Mouse (Mus musculus) heart, embryonic 16.5 days (tissue): ENCODE results near the gene Rps4x. TPM values are rescaled to one million over a fixed set of nuclear protein-coding genes. Genes with fewer than 3 reads are reported as not detected.

Source experiments
- ATAC-seq: fragments of 200-750 bp; cut with Nextera tagmentation; replicated peaks from 2 replicates; pipeline ENCODE4 v1.8.0; 2017; ENCODE audit warnings: moderate number of reproducible peaks; ENCODE audit not compliant: insufficient read depth, low FRiP score; ENCODE audit errors: extremely low read depth
- H3K27ac ChIP-seq: fragments of 300-500 bp; sonication (generic); 2 replicates; pipeline ENCODE4 v1.5.1; 2014; ENCODE audit warnings: mild to moderate bottlenecking, low read length, control low read depth, moderate library complexity
- H3K27me3 ChIP-seq: fragments of 300-500 bp; sonication (generic); 2 replicates; pipeline ENCODE4 v1.6.1; 2014; ENCODE audit warnings: low read length, mixed read lengths; ENCODE audit not compliant: control insufficient read depth, insufficient read depth
- H3K36me3 ChIP-seq: fragments of 300-500 bp; sonication (generic); 2 replicates; pipeline ENCODE4 v1.6.1; 2014; ENCODE audit not compliant: control insufficient read depth, insufficient read depth
- H3K4me1 ChIP-seq: fragments of 300-500 bp; sonication (generic); 2 replicates; pipeline ENCODE4 v1.6.1; 2014; ENCODE audit warnings: low read length, mixed read lengths; ENCODE audit not compliant: control insufficient read depth, insufficient read depth
- H3K4me2 ChIP-seq: fragments of 300-500 bp; sonication (generic); 2 replicates; pipeline ENCODE4 v1.6.1; 2014; ENCODE audit warnings: low read depth, mild to moderate bottlenecking, control low read depth, low read length
- H3K4me3 ChIP-seq: fragments of 300-500 bp; sonication (generic); 2 replicates; pipeline ENCODE4 v1.5.1; 2014; ENCODE audit warnings: mild to moderate bottlenecking, control low read depth, low read length
- H3K9ac ChIP-seq: fragments of 300-500 bp; sonication (generic); 2 replicates; pipeline ENCODE4 v1.6.1; 2014; ENCODE audit warnings: low read length, control low read depth
- H3K9me3 ChIP-seq: fragments of 300-500 bp; sonication (generic); replicated peaks from 2 replicates; pipeline ENCODE4 v1.6.1; 2016; ENCODE audit warnings: low read length; ENCODE audit not compliant: control insufficient read depth
- WGBS: fragments of 180-500 bp; shearing (Covaris S2); extraction: QIAGEN DNeasy Blood & Tissue Kit; methylation state at CpG from one replicate; pipeline ENCODE4 v1.1.7; 2014; 5-methylcytosine and 5-hydroxymethylcytosine counted together
- polyA plus RNA-seq: library from polyadenylated mRNA; unstranded; fragments of >200 nt; fragmentation: Nextera tagmentation; extraction: Ambion mirVana; gene quantifications from 2 replicates; pipeline ENCODE4 v1.2.1, GENCODE M21; 2015

The Rps4x gene
- polyA plus RNA-seq, 1 experiment from 2014 or later: 437 TPM

- H3K36me3 ChIP-seq: no peaks in the 10 kb centered on the region
- 12% methylated on average over 42 of the region's 42 CpGs for WGBS
- no peaks in the 10 kb centered on the region for H3K27me3 ChIP-seq
- peak within 1 kb of the TSS; percentile 63 for H3K4me2 ChIP-seq
- peak within 1 kb of the TSS; percentile 76 for H3K9ac ChIP-seq
- no peaks in the 10 kb centered on the region for H3K4me1 ChIP-seq
- peak within 1 kb of the TSS; percentile 68 for H3K27ac ChIP-seq
- H3K4me3 ChIP-seq: peak within 1 kb of the TSS; percentile 66
- ATAC-seq: peak; percentile 98
- H3K9me3 ChIP-seq: no peaks in the 10 kb centered on the region
Measured at GRCm38 (mm10) chrX:102156618-102157422, 32.4 kb downstream of the Rps4x start, which contains the start of gene Ercc6l. Ercc6l (minus strand) TSS chrX:102157091.

GRCm38 (mm10) chrX:102141157-102141556 is 48.0 kb downstream of the Rps4x start:
- Histone ChIP-seq H3K4me1 (no peaks in the 10 kb centered on the region), H3K27me3 (no peaks in the 10 kb centered on the region; the same call in 1 of the 2 replicates), H3K4me2 (no peak overlapping the region), H3K36me3 (peaks cover 16% of the 10 kb centered on the region), H3K4me3 (no peak overlapping the region), H3K27ac (no peak overlapping the region), H3K9me3 (no peaks in the 10 kb centered on the region), H3K9ac (no peak overlapping the region)
- no peak for ATAC-seq
- WGBS: 44% methylated on average over 1 of the region's 1 CpGs

Other genes starting within 250 kb of the Rps4x start
- 0.42 and 1.5 TPM in 2 replicates for gene Rtl5, start 118.1 kb downstream of the Rps4x start, polyA plus RNA-seq
- gene Pin4, start 69.9 kb downstream of the Rps4x start, polyA plus RNA-seq: 35.2 and 38.2 TPM in 2 replicates
- gene Ercc6l, start 32.3 kb downstream of the Rps4x start, polyA plus RNA-seq: 7.8 and 7.9 TPM in 2 replicates
- 322 and 350 TPM in 2 replicates for gene Cited1, start 62.8 kb upstream of the Rps4x start, polyA plus RNA-seq